Mouse (Mus musculus): Measurements from ENCODE around the gene Disp1.
A peak's percentile ranks its signal among the peaks of the same experiment; 100 is the strongest.

Disp1 gene

GRCm38 (mm10) chr1:183220796-183221718 lies at the start of gene Disp1:
Gene Disp1 (minus strand): TSS chr1:183221522.
- DNase-seq: peak; percentile 98

DNA sequence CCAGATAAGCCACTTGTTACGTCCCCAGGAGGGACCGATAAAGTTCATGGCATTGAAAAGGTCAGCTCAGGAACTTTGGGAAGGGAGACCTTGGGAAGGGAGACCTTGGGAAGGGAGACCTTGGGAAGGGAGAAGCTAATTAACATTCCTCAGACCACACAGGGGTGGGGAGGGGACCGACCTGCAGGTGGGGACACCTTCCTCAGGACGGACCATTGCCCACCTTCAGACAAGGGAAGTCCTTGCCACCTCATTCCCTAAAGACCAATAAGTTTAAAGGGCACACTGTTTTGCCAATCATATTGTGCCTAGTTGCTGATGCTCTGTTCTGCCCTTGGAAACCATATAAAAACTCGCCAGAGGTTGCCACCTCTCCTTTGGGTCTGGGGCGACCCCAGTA lies 46.3 kb upstream of the Disp1 start:
- peak; percentile 74 for DNase-seq

DNA sequence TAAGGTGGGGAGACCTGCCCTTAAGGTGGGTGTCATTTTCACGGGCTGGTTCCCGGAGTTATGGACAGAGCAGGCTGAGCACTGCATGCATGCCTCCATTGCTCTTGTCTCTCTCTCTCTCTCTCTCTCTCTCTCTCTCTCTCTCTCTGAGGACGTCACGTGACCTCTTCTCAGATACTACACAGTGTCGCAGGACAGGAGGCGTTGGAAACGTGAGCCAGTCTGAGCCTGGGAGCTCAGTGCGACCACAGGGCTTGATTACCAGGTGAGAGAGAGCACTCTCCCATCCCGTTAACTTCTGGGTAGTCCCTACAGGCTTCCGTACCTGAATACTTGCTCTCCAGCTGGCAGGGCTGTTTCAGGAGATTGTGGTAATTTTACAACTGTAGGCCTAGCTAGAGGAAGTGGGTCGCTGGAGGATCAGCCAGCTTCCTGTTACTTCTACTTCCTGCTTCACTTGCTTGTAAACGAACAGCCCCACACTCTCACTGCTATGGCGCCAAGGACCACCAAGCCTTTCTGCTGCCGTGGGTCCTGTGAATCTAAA lies 44.7 kb upstream of the Disp1 start:
- peak; percentile 86 for DNase-seq

- DNase-seq: peak; percentile 95
Measured at GRCm38 (mm10) chr1:183264145-183265008, 43.1 kb upstream of the Disp1 start.

DNA sequence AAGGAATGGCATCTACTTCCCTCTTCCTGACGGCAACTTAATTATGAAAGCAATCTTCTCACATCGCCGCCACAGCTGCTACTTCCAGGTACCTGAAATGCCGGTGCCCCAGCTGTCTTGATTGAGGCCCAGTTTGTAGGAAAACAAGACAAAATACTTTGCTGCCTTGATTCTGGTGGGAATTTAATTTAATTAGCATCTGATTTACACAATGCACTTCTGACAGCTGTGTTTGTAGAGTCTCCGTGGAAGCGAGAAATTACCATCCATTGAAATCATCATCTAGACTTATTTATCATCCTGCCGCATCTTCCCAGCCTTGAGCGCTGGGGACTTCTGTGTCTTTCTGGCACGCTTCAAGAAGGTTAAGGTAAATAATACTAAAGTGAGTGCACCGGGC lies 31.3 kb upstream of the Disp1 start:
- DNase-seq: peak; percentile 75

DNA sequence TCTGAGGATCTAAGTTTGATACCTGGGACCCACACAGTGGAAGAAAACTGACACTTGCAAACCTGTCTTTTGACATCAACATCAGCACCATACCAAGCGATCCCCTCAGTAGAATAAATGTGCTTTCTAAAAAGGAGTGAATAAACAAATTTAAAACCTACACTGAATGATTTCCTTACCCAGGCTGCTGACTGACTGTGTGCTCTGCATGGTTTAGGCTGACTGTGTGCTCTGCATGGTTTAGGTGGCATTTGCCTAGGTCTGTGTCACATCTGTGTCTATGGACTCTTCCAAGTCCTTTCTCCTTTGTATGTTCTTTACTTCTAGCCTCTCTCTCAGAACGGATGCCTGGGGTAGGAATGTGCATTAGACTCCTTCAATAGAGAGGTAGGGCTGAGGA lies 30.5 kb upstream of the Disp1 start:
- DNase-seq: no peak

GRCm38 (mm10) chr1:183250612-183251011 lies 29.3 kb upstream of the Disp1 start:
- no peak for DNase-seq

DNA sequence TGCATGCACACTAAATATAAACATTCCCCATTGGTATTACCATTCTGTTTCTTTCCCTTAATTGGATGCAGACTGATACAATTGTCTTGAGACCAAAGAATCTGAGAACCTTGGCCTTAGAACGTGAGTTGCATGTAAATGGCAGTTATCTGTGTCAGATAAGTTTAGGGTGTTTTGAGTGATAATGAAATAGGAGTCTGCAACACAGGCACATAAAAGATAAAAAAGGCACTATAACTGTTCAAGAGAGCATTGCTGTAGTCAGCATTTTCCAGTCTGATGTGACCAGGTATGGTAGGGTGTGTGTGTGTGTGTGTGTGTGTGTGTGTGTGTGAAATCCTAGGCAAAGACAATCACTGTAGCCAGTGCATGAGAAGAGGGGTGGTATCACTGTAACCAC lies 26.8 kb upstream of the Disp1 start:
- no peak for DNase-seq

- DNase-seq: no peak
Measured at GRCm38 (mm10) chr1:183243293-183243692, 22.0 kb upstream of the Disp1 start.

GRCm38 (mm10) chr1:183237901-183238300 lies 16.6 kb upstream of the Disp1 start:
- DNase-seq: no peak

DNA sequence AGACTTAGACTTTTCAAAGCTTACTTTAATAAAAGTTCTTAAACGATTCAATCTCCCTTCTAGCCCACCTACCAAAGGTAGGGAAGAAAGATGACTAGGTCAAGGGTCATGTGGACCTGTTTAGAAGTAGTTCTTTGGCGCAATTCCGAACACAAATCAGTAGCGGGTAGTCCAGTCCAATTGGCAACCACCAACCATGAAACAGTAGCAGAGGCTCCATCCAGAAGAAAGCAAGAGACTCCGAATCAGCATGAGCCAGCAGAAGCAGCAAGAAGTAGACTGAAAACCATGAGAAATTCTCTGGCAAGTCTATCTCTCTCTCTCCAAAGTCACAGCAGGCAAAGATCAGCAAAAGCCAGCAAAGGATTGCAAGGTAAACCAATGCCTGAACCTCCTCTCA lies 15.1 kb upstream of the Disp1 start:
- DNase-seq: peak; percentile 91

- no peak for DNase-seq
Measured at GRCm38 (mm10) chr1:183233679-183234174, 12.4 kb upstream of the Disp1 start.

GRCm38 (mm10) chr1:183232985-183233678 lies 11.8 kb upstream of the Disp1 start:
- DNase-seq: no peak

- DNase-seq: no peak
Measured at GRCm38 (mm10) chr1:183227469-183227868, 6.1 kb upstream of the Disp1 start.

GRCm38 (mm10) chr1:183219021-183219420 lies 2.3 kb downstream of the Disp1 start:
- DNase-seq: peak; percentile 51

DNA sequence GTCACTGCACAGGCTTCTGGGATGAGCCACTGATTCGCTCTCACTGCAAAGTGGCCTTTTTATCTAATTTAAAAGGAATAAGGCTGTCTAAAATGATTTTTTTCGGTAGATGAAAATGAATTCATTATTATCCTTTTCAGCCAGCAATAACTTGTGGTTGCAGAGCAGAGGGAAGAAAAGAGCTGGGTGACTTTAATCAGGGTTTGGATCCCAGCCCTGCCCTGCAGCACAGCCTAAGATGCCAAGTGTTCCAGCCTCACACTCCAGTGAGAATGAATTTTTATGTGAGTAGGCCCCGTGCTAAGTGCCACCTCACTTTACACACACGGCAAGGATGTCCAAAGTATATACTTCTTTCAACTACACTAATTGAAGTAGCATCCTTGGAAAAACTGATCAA lies 4.6 kb downstream of the Disp1 start:
- no peak for DNase-seq

- DNase-seq: no peak
Measured at GRCm38 (mm10) chr1:183215706-183216105, 5.6 kb downstream of the Disp1 start.

- no peak for DNase-seq
Measured at GRCm38 (mm10) chr1:183213850-183214249, 7.5 kb downstream of the Disp1 start.

- DNase-seq: no peak
Measured at GRCm38 (mm10) chr1:183212757-183213211, 8.5 kb downstream of the Disp1 start.

DNA sequence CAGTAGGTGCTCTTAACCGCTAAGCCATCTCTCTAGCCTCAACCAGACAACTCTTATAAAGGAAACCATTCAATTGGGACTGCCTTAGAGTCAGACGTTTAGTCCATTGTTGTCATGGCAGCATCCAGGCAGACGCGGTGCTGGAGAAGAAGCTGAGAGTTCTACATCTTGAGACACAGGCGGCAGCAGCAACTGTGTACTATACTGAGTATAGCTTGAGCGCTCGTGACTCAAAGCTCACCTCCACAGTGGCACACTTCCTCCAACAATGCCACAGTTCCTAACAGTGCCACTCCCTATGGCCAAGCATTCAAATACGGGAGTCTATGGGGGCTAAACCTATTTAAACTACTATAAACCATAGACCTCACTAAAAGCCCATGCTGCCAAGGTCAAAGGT lies 11.2 kb downstream of the Disp1 start:
- no peak for DNase-seq

DNA sequence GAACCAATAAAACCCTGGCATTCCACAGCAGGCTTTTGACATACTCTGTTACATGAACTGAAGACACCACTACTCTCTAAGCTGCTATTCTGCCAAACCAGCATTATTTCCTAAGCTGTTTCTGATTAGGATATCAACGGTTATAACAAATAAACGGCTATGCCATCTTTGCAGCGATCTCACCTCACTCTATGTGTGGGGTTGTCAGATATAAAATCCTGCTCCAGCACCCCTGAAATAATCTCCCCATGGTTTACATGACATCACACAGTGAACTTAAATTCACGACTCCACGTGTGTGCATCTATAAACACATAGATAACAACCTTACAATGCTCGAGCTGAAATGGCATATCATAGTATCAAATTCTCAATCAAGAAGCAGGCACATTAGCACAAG lies 13.7 kb downstream of the Disp1 start:
- DNase-seq: no peak

DNA sequence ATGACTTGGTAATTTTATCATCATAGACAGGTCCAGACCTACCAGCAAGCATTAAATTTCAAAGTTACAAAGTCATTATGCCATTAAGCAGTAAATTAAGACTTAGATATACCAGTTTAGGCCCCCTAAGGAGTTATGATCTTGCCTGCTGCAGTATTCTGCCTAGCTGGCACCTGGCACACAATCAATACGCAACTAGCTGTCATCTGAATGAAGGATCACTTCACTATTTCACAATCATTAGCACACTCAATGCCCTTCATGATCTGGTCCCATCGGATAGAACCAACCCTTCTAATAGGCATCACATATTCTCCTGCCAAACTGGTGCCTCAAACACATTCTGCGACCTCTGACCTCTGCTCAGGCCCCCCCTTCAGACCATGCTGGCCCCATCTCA lies 14.2 kb downstream of the Disp1 start:
- no peak for DNase-seq

- DNase-seq: no peak
Measured at GRCm38 (mm10) chr1:183200926-183201325, 20.4 kb downstream of the Disp1 start.
